Mouse (Mus musculus) hindbrain, embryonic 12.5 days (tissue): ENCODE results near the gene Cysrt1. TPM values are rescaled to one million over a fixed set of nuclear protein-coding genes. Genes with fewer than 3 reads are reported as not detected.

Source experiments
- ATAC-seq: fragments of 200-750 bp; cut with Nextera tagmentation; 2 replicates; pipeline ENCODE4 v1.8.0; 2017; ENCODE audit warnings: moderate TSS enrichment; ENCODE audit not compliant: low FRiP score
- H3K27ac ChIP-seq: fragments of 300-500 bp; sonication (generic); 2 replicates; pipeline ENCODE4 v1.5.1; 2016; ENCODE audit warnings: mild to moderate bottlenecking
- H3K27me3 ChIP-seq: fragments of 300-500 bp; sonication (generic); 2 replicates; pipeline ENCODE4 v1.6.1; 2016; ENCODE audit warnings: mild to moderate bottlenecking
- H3K36me3 ChIP-seq: fragments of 300-500 bp; sonication (generic); 2 replicates; pipeline ENCODE4 v1.6.1; 2016; ENCODE audit warnings: mild to moderate bottlenecking
- H3K4me1 ChIP-seq: fragments of 300-500 bp; sonication (generic); 2 replicates; pipeline ENCODE4 v1.6.1; 2016
- H3K4me2 ChIP-seq: fragments of 300-500 bp; sonication (generic); replicated peaks from 2 replicates; pipeline ENCODE4 v1.6.1; 2016; ENCODE audit warnings: mild to moderate bottlenecking
- H3K4me3 ChIP-seq: fragments of 300-500 bp; sonication (generic); 2 replicates; pipeline ENCODE4 v1.5.1; 2016; ENCODE audit warnings: mild to moderate bottlenecking
- H3K9ac ChIP-seq: fragments of 300-500 bp; sonication (generic); 2 replicates; pipeline ENCODE4 v1.6.1; 2016; ENCODE audit warnings: mild to moderate bottlenecking, moderate library complexity
- H3K9me3 ChIP-seq: fragments of 300-500 bp; sonication (generic); replicated peaks from 2 replicates; pipeline ENCODE4 v1.6.1; 2016; ENCODE audit warnings: mild to moderate bottlenecking
- WGBS: fragments of 180-500 bp; shearing (Covaris S2); methylation state at CpG from one replicate; pipeline ENCODE4 v1.1.7; 2016; 5-methylcytosine and 5-hydroxymethylcytosine counted together
- polyA plus RNA-seq: library from polyadenylated mRNA; unstranded; fragments of >200 nt; fragmentation: Nextera tagmentation; extraction: Ambion mirVana; gene quantifications from 2 replicates; pipeline ENCODE4 v1.2.1, GENCODE M21; 2016

Cysrt1 gene
- polyA plus RNA-seq, 1 experiment from 2014 or later, result not detected

GRCm38 (mm10) chr2:25229582-25229981, 12.7 kb downstream of the Cysrt1 start:
- H3K27me3 ChIP-seq, result peaks cover 18% of the 10 kb centered on the region
- no peak overlapping the region for H3K9ac ChIP-seq
- no peak for ATAC-seq
- no peaks in the 10 kb centered on the region for H3K36me3 ChIP-seq
- no peak overlapping the region for H3K4me3 ChIP-seq
- H3K4me1 ChIP-seq, result peaks cover 12% of the 10 kb centered on the region
- H3K4me2 ChIP-seq, result no peak overlapping the region
- no peak overlapping the region for H3K27ac ChIP-seq
- WGBS, result 85% methylated on average over 5 of the region's 5 CpGs
- H3K9me3 ChIP-seq, result no peaks in the 10 kb centered on the region

- peak overlapping the region; percentile 8; the same call in 1 of the 2 replicates for H3K9ac ChIP-seq
- H3K27me3 ChIP-seq, result peaks cover 13% of the 10 kb centered on the region
- H3K4me3 ChIP-seq, result no peak overlapping the region
- peaks cover 12% of the 10 kb centered on the region for H3K4me1 ChIP-seq
- H3K27ac ChIP-seq, result 0 out of 2 replicates have a peak overlapping the region, but pooled peaks have one; percentile 31
- H3K9me3 ChIP-seq, result no peaks in the 10 kb centered on the region
- peak overlapping the region; percentile 34; the same call in 1 of the 2 replicates for H3K4me2 ChIP-seq
- ATAC-seq, result no peak
- no peaks in the 10 kb centered on the region for H3K36me3 ChIP-seq
- WGBS, result 74% methylated on average over 6 of the region's 6 CpGs
Measured at GRCm38 (mm10) chr2:25228995-25229530, 13.2 kb downstream of the Cysrt1 start.

- peaks cover 10% of the 10 kb centered on the region for H3K27me3 ChIP-seq
- peaks cover 16% of the 10 kb centered on the region for H3K4me1 ChIP-seq
- 0 out of 2 replicates have a peak overlapping the region, but pooled peaks have one; percentile 6 for H3K4me3 ChIP-seq
- 2% methylated on average over 7 of the region's 7 CpGs for WGBS
- H3K4me2 ChIP-seq, result peak overlapping the region; percentile 34
- peak overlapping the region; percentile 8; the same call in 1 of the 2 replicates for H3K9ac ChIP-seq
- H3K9me3 ChIP-seq, result no peaks in the 10 kb centered on the region
- H3K27ac ChIP-seq, result peak overlapping the region; percentile 31; the same call in 1 of the 2 replicates
- H3K36me3 ChIP-seq, result no peaks in the 10 kb centered on the region
- no peak for ATAC-seq
Measured at GRCm38 (mm10) chr2:25228431-25228889, 13.8 kb downstream of the Cysrt1 start.

- Histone ChIP-seq H3K9me3 (no peaks in the 10 kb centered on the region), H3K4me1 (peaks cover 20% of the 10 kb centered on the region), H3K36me3 (no peaks in the 10 kb centered on the region), H3K4me3 (no peak overlapping the region), H3K9ac (no peak overlapping the region), H3K4me2 (no peak overlapping the region), H3K27ac (no peak overlapping the region), H3K27me3 (peaks cover 10% of the 10 kb centered on the region)
- WGBS, result 87% methylated on average over 4 of the region's 4 CpGs
- ATAC-seq, result no peak
Measured at GRCm38 (mm10) chr2:25227406-25227805, 14.8 kb downstream of the Cysrt1 start.

- H3K9me3 ChIP-seq, result no peaks in the 10 kb centered on the region
- H3K4me2 ChIP-seq, result no peak overlapping the region
- H3K4me1 ChIP-seq, result peaks cover 20% of the 10 kb centered on the region
- ATAC-seq, result no peak
- no peak overlapping the region for H3K4me3 ChIP-seq
- WGBS, result 88% methylated on average over 5 of the region's 5 CpGs
- H3K27ac ChIP-seq, result no peak overlapping the region
- peaks cover 8% of the 10 kb centered on the region for H3K27me3 ChIP-seq
- H3K9ac ChIP-seq, result no peak overlapping the region
- H3K36me3 ChIP-seq, result peaks cover 1% of the 10 kb centered on the region
Measured at GRCm38 (mm10) chr2:25226864-25227263, 15.4 kb downstream of the Cysrt1 start.

- peaks cover 23% of the 10 kb centered on the region for H3K4me1 ChIP-seq
- peaks cover 5% of the 10 kb centered on the region for H3K36me3 ChIP-seq
- H3K9me3 ChIP-seq, result no peaks in the 10 kb centered on the region
- 0 out of 2 replicates have a peak, but pooled peaks cover 2% of the 10 kb centered on the region for H3K27me3 ChIP-seq
- no peak for ATAC-seq
- no peak overlapping the region for H3K9ac ChIP-seq
- peak overlapping the region; percentile 97 for H3K27ac ChIP-seq
- WGBS, result 76% methylated on average over 8 of the region's 8 CpGs
- H3K4me3 ChIP-seq, result no peak overlapping the region; the same call in 1 of the 2 replicates
- peak overlapping the region; percentile 59 for H3K4me2 ChIP-seq
Measured at GRCm38 (mm10) chr2:25225811-25226379, 16.4 kb downstream of the Cysrt1 start.

- 2% methylated on average over 39 of the region's 41 CpGs for WGBS
- peak; percentile 98 for ATAC-seq
- Histone ChIP-seq H3K9ac (peak overlapping the region; percentile 69), H3K4me1 (peaks cover 23% of the 10 kb centered on the region), H3K9me3 (no peaks in the 10 kb centered on the region), H3K36me3 (peaks cover 5% of the 10 kb centered on the region), H3K4me3 (peak overlapping the region; percentile 72), H3K27me3 (0 out of 2 replicates have a peak, but pooled peaks cover 2% of the 10 kb centered on the region), H3K27ac (peak overlapping the region; percentile 97), H3K4me2 (peak overlapping the region; percentile 59)
Measured at GRCm38 (mm10) chr2:25224766-25225752, 17.2 kb downstream of the Cysrt1 start.

GRCm38 (mm10) chr2:25224492-25224765, 17.8 kb downstream of the Cysrt1 start, which contains the start of gene Tubb4b:
Gene Tubb4b (minus strand): TSS chr2:25224702.
- 0% methylated on average over 17 of the region's 17 CpGs for WGBS

GRCm38 (mm10) chr2:25223681-25224491, 18.4 kb downstream of the Cysrt1 start:
- Histone ChIP-seq H3K9ac (peak overlapping the region; percentile 84), H3K27ac (peak overlapping the region; percentile 91), H3K27me3 (no peaks in the 10 kb centered on the region), H3K4me3 (peak overlapping the region; percentile 72), H3K36me3 (peaks cover 5% of the 10 kb centered on the region), H3K9me3 (no peaks in the 10 kb centered on the region), H3K4me1 (peaks cover 22% of the 10 kb centered on the region), H3K4me2 (peak overlapping the region; percentile 81)
- WGBS, result 2% methylated on average over 45 of the region's 53 CpGs
- peak; percentile 57 for ATAC-seq

More at GRCm38 (mm10) chr2:25224492-25224765, 17.8 kb downstream of the Cysrt1 start, which contains the start of gene Tubb4b:
- no peak for ATAC-seq
- peak within 1 kb of the TSS; percentile 84 for H3K9ac ChIP-seq
- H3K4me3 ChIP-seq, result peak within 1 kb of the TSS; percentile 72
- peaks cover 23% of the 10 kb centered on the region for H3K4me1 ChIP-seq
- H3K27ac ChIP-seq, result peak within 1 kb of the TSS; percentile 97
- H3K27me3 ChIP-seq, result 0 out of 2 replicates have a peak, but pooled peaks cover 2% of the 10 kb centered on the region
- H3K4me2 ChIP-seq, result peak within 1 kb of the TSS; percentile 81
- H3K36me3 ChIP-seq, result peaks cover 5% of the 10 kb centered on the region
- H3K9me3 ChIP-seq, result no peaks in the 10 kb centered on the region

GRCm38 (mm10) chr2:25221331-25221772, 20.9 kb downstream of the Cysrt1 start:
- H3K9me3 ChIP-seq, result no peaks in the 10 kb centered on the region
- ATAC-seq, result no peak

GRCm38 (mm10) chr2:25218445-25218844, 23.8 kb downstream of the Cysrt1 start, which contains the start of gene Fam166a:
Gene Fam166a (plus strand): TSS chr2:25218745.
- Histone ChIP-seq H3K27me3 (peaks cover 7% of the 10 kb centered on the region; the same call in 1 of the 2 replicates), H3K9ac (no peak within 1 kb of the TSS), H3K4me2 (no peak within 1 kb of the TSS), H3K27ac (no peak within 1 kb of the TSS), H3K4me3 (no peak within 1 kb of the TSS), H3K4me1 (peaks cover 7% of the 10 kb centered on the region), H3K9me3 (no peaks in the 10 kb centered on the region), H3K36me3 (peaks cover 5% of the 10 kb centered on the region)
- no peak for ATAC-seq

More at GRCm38 (mm10) chr2:25221331-25221772, 20.9 kb downstream of the Cysrt1 start:
- peaks cover 5% of the 10 kb centered on the region for H3K36me3 ChIP-seq
- H3K27me3 ChIP-seq, result no peaks in the 10 kb centered on the region
- no peak overlapping the region for H3K4me2 ChIP-seq
- no peak overlapping the region for H3K4me3 ChIP-seq
- peaks cover 16% of the 10 kb centered on the region for H3K4me1 ChIP-seq
- H3K9ac ChIP-seq, result no peak overlapping the region
- H3K27ac ChIP-seq, result no peak overlapping the region
- WGBS, result 75% methylated on average over 5 of the region's 5 CpGs
